Mouse (Mus musculus): ENCODE measurements around the gene Hcfc1r1. TPM values are rescaled to one million over a fixed set of nuclear protein-coding genes. Genes with fewer than 3 reads are reported as not detected.

The Hcfc1r1 gene
- polyA plus RNA-seq, 1 experiment from 2014 or later: 183 TPM

DNA sequence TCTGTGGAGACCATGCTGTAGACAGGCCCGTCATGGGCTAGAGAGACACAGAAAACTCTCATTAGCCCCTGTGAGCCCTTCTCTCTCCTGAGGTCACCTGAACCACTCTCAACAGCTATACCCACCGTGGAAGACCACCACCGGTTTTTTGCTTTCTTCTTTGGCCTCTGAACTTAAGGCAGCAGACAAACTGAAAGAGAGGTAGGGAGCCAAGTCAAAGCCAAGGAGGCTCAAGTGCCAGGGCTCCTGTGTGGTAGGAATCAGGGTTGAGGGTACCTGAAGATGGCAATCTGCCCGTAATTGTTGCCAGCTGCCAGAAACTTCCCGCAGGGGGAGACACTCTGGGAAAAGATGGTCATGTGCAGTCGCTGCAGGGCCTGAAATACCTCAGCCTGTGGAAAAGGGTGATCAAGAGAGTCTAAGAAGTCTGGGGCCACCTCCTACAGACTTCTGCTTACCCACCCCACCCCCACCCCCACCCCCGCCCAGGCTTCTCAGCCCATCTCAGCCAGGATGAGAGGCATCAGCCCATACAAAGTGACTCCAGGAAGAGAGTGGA is 2.8 kb upstream of the Hcfc1r1 start:
- H3K36me3 ChIP-seq (ENCODE audit: control insufficient read depth, insufficient read depth, low read length): peaks cover 10% of the 10 kb centered on the region; the same call in 1 of the 2 replicates
- DNase-seq (ENCODE audit: low spot score) (no peak), ATAC-seq (ENCODE audit: low FRiP score, low TSS enrichment) (no peak)
- H3K4me2 ChIP-seq (replicated peaks; ENCODE audit: low read depth): no peak overlapping the region
- no peaks in the 10 kb centered on the region for H3K9me3 ChIP-seq (ENCODE audit: control insufficient read depth, low read length)
- no peak overlapping the region for H3K4me3 ChIP-seq (ENCODE audit: low read depth, low read length)
- H3K4me1 ChIP-seq (replicated peaks; ENCODE audit: control insufficient read depth, insufficient read depth): peaks cover 8% of the 10 kb centered on the region
- H3K27ac ChIP-seq (replicated peaks): no peak overlapping the region
- WGBS: 89% methylated on average over 7 of the region's 7 CpGs
- no peak overlapping the region for H3K9ac ChIP-seq (ENCODE audit: low read length)
- H3K27me3 ChIP-seq (ENCODE audit: control insufficient read depth, insufficient read depth, low read length): no peaks in the 10 kb centered on the region
- TF ChIP-seq CTCF (IDR thresholded peaks at IDR 0.05; ENCODE audit: low read depth): no peak
- TF ChIP-seq EP300 (optimal IDR thresholded peaks at IDR 0.05): no peak

DNA sequence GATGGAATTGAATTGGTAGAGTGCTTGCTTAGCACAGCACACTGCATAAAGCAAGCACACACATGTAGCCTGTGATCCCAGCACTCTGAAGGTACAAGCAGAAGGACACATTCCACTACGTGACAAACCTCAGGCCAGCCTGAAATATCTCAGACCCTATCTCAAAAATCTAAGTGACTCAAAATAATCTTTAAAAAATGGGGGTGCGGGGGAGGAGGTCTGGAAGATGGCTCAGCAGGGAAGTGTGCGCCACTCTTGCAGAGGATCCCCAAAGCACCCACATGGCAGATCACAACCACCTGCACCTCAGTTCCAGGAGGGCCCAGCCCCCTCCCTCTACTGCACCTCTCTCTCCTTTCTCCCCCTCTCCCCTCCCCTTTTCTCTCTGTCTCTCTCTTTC is 1.9 kb upstream of the Hcfc1r1 start:
- Histone ChIP-seq H3K4me1 (replicated peaks; ENCODE audit: control insufficient read depth, insufficient read depth) (peaks cover 8% of the 10 kb centered on the region), H3K4me3 (ENCODE audit: low read depth, low read length) (no peak overlapping the region), H3K9me3 (ENCODE audit: control insufficient read depth, low read length) (no peaks in the 10 kb centered on the region), H3K9ac (ENCODE audit: low read length) (no peak overlapping the region), H3K27ac (replicated peaks) (no peak overlapping the region), H3K36me3 (ENCODE audit: control insufficient read depth, insufficient read depth, low read length) (peaks cover 10% of the 10 kb centered on the region; the same call in 1 of the 2 replicates), H3K4me2 (replicated peaks; ENCODE audit: low read depth) (no peak overlapping the region), H3K27me3 (ENCODE audit: control insufficient read depth, insufficient read depth, low read length) (no peaks in the 10 kb centered on the region)
- no peak for ATAC-seq (ENCODE audit: low FRiP score, low TSS enrichment)
- 94% methylated on average over 3 of the region's 3 CpGs for WGBS
- no peak for DNase-seq (ENCODE audit: low spot score)
- TF ChIP-seq CTCF (IDR thresholded peaks at IDR 0.05; ENCODE audit: low read depth) (no peak), EP300 (optimal IDR thresholded peaks at IDR 0.05) (no peak)

DNA sequence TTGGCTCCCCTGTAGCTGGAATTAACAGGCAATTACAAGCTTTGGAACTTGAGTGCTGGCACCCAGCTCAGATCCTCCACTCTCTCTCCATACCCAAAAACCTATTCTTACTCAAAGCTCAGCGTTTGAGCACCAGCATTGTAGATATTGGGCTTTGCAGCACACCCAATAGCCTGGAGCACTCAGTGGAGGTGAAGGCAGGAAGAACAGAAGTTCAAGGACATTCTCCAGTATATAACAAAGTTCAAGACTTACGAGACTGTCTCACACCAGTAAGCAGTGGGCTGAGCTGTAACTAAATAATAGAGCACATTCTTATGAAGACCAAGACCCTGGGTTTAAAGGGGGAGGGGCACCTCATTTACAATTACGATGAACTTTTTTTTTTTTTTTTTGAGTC is 635 bp upstream of the Hcfc1r1 start:
- no peak overlapping the region for H3K9ac ChIP-seq (ENCODE audit: low read length)

DNA sequence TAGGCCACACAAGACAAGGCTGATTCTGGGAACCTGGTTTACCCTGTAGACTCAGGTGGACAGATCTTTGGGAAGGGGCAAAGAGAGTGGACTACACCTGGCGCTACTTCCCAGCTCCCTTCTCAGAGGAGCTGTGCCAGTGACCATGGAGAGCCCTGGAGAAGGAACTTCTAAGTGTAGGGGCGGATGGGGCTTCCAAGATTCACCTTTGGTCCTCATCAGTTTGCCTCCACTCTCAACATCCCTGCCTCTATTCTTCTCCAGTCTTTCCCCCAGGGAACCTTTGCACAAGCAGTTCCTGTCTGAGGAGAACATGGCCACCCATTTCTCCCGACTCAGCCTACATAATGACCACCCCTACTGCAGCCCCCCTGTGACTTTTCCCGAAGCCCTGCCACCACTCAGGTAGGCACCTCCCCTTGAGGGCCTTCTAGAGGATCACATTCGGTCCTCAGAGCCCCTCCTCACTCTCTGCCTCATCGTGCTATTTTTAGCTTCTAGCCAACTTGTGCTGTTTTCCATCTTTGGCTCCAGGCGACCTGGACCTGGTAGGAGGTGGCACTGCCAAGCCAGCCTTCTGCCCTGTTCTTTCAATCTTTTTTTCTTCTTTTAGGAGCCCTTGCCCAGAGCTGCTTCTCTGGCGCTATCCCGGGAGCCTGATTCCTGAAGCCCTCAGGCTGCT is 1.0 kb downstream of the Hcfc1r1 start:
- no peak for ATAC-seq (ENCODE audit: low FRiP score, low TSS enrichment)
- H3K36me3 ChIP-seq (ENCODE audit: control insufficient read depth, insufficient read depth, low read length): peaks cover 6% of the 10 kb centered on the region; the same call in 1 of the 2 replicates

More for the DNA sequence above, 635 bp upstream of the Hcfc1r1 start:
- no peak for ATAC-seq (ENCODE audit: low FRiP score, low TSS enrichment)
- WGBS: 53% methylated on average over 3 of the region's 3 CpGs
- Histone ChIP-seq H3K36me3 (ENCODE audit: control insufficient read depth, insufficient read depth, low read length) (peaks cover 6% of the 10 kb centered on the region; the same call in 1 of the 2 replicates), H3K4me1 (replicated peaks; ENCODE audit: control insufficient read depth, insufficient read depth) (peaks cover 11% of the 10 kb centered on the region), H3K27me3 (ENCODE audit: control insufficient read depth, insufficient read depth, low read length) (no peaks in the 10 kb centered on the region), H3K4me2 (replicated peaks; ENCODE audit: low read depth) (peak overlapping the region; percentile 93), H3K9me3 (ENCODE audit: control insufficient read depth, low read length) (no peaks in the 10 kb centered on the region), H3K27ac (replicated peaks) (no peak overlapping the region), H3K4me3 (ENCODE audit: low read depth, low read length) (peak overlapping the region; percentile 71; the same call in 1 of the 2 replicates)
- no peak for TF ChIP-seq EP300 (optimal IDR thresholded peaks at IDR 0.05)
- no peak for TF ChIP-seq CTCF (IDR thresholded peaks at IDR 0.05; ENCODE audit: low read depth)
- DNase-seq (ENCODE audit: low spot score): no peak

DNA sequence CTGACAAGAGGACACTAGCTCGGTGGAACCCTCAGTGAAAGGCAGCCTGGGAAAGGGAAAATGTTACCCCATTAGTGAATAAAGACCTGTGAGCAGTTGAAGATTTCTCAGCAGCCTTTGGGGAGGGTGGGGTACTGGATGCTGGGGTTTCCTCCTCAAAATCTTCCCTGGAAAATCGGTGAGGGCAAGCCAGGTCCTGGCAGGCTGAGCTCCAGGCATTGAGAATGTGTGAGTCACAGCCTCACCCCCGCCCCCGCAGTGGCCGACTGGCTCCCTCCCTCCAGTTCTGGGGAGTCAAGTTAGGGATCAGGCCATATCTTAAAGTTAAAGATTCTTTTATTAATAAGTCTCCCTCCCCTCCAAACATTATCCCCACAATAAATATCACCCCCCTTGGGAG is 1.7 kb downstream of the Hcfc1r1 start:
- Histone ChIP-seq H3K27ac (replicated peaks) (peak overlapping the region; percentile 91), H3K9ac (ENCODE audit: low read length) (no peak overlapping the region), H3K27me3 (ENCODE audit: control insufficient read depth, insufficient read depth, low read length) (0 out of 2 replicates have a peak, but pooled peaks cover 2% of the 10 kb centered on the region), H3K36me3 (ENCODE audit: control insufficient read depth, insufficient read depth, low read length) (0 out of 2 replicates have a peak, but pooled peaks cover 2% of the 10 kb centered on the region), H3K9me3 (ENCODE audit: control insufficient read depth, low read length) (no peaks in the 10 kb centered on the region), H3K4me3 (ENCODE audit: low read depth, low read length) (peak overlapping the region; percentile 71; the same call in 1 of the 2 replicates), H3K4me2 (replicated peaks; ENCODE audit: low read depth) (peak overlapping the region; percentile 93), H3K4me1 (replicated peaks; ENCODE audit: control insufficient read depth, insufficient read depth) (peaks cover 13% of the 10 kb centered on the region)
- WGBS: 13% methylated on average over 5 of the region's 5 CpGs
- DNase-seq (ENCODE audit: low spot score) (peak; percentile 79), ATAC-seq (ENCODE audit: low FRiP score, low TSS enrichment) (no peak)
- TF ChIP-seq CTCF (IDR thresholded peaks at IDR 0.05; ENCODE audit: low read depth) (no peak), EP300 (optimal IDR thresholded peaks at IDR 0.05) (no peak)

More for the DNA sequence above, 1.0 kb downstream of the Hcfc1r1 start:
- Histone ChIP-seq H3K4me2 (replicated peaks; ENCODE audit: low read depth) (peak overlapping the region; percentile 93), H3K4me3 (ENCODE audit: low read depth, low read length) (peak overlapping the region; percentile 71), H3K9ac (ENCODE audit: low read length) (peak overlapping the region; percentile 80), H3K27ac (replicated peaks) (peak overlapping the region; percentile 91), H3K9me3 (ENCODE audit: control insufficient read depth, low read length) (no peaks in the 10 kb centered on the region), H3K4me1 (replicated peaks; ENCODE audit: control insufficient read depth, insufficient read depth) (peaks cover 12% of the 10 kb centered on the region), H3K27me3 (ENCODE audit: control insufficient read depth, insufficient read depth, low read length) (0 out of 2 replicates have a peak, but pooled peaks cover under 1% of the 10 kb centered on the region)
- no peak for TF ChIP-seq CTCF (IDR thresholded peaks at IDR 0.05; ENCODE audit: low read depth)
- TF ChIP-seq EP300 (optimal IDR thresholded peaks at IDR 0.05): no peak
- 33% methylated on average over 9 of the region's 9 CpGs for WGBS
- DNase-seq (ENCODE audit: low spot score): no peak

All from stomach, postnatal 0 days (tissue).